Mouse (Mus musculus): Measurements from ENCODE around the gene Mmp15. TPM values are rescaled to one million over a fixed set of nuclear protein-coding genes. Genes with fewer than 3 reads are reported as not detected.

Gene Mmp15
- polyA plus RNA-seq, 1 experiment from 2014 or later = 26.0 TPM

GRCm38 (mm10) chr8:95397201-95397600 is 45.1 kb downstream of the Mmp15 start:
- Histone ChIP-seq H3K27ac (ENCODE audit: low read length) (no peak overlapping the region), H3K9ac (replicated peaks; ENCODE audit: low read depth) (no peak overlapping the region), H3K4me1 (ENCODE audit: insufficient read depth, low read depth, low read length) (peaks cover 5% of the 10 kb centered on the region; the same call in 1 of the 2 replicates), H3K36me3 (ENCODE audit: insufficient read depth, low read length) (no peaks in the 10 kb centered on the region), H3K4me2 (replicated peaks; ENCODE audit: low read depth, low read length) (no peak overlapping the region), H3K9me3 (ENCODE audit: low read length) (no peaks in the 10 kb centered on the region), H3K4me3 (ENCODE audit: low read depth, low read length) (no peak overlapping the region), H3K27me3 (replicated peaks; ENCODE audit: insufficient read depth, low read length) (no peaks in the 10 kb centered on the region)
- no peak for TF ChIP-seq EP300 (IDR thresholded peaks at IDR 0.05)
- no peak for TF ChIP-seq CTCF (IDR thresholded peaks at IDR 0.05)
- ATAC-seq (no peak), DNase-seq (ENCODE audit: low spot score) (no peak)
- WGBS = 58% methylated on average over 5 of the region's 5 CpGs

- no peak overlapping the region for H3K9ac ChIP-seq (replicated peaks; ENCODE audit: low read depth)
- peaks cover 5% of the 10 kb centered on the region; the same call in 1 of the 2 replicates for H3K4me1 ChIP-seq (ENCODE audit: insufficient read depth, low read depth, low read length)
- no peaks in the 10 kb centered on the region for H3K27me3 ChIP-seq (replicated peaks; ENCODE audit: insufficient read depth, low read length)
- no peak overlapping the region for H3K4me3 ChIP-seq (ENCODE audit: low read depth, low read length)
- TF ChIP-seq EP300 (IDR thresholded peaks at IDR 0.05) (no peak), CTCF (IDR thresholded peaks at IDR 0.05) (no peak)
- no peak overlapping the region for H3K27ac ChIP-seq (ENCODE audit: low read length)
- DNase-seq (ENCODE audit: low spot score) = no peak
- no peaks in the 10 kb centered on the region for H3K9me3 ChIP-seq (ENCODE audit: low read length)
- no peaks in the 10 kb centered on the region for H3K36me3 ChIP-seq (ENCODE audit: insufficient read depth, low read length)
- H3K4me2 ChIP-seq (replicated peaks; ENCODE audit: low read depth, low read length) = no peak overlapping the region
- no peak for ATAC-seq
- 85% methylated on average over 9 of the region's 9 CpGs for WGBS
These were observed 47.1 kb downstream of the Mmp15 start for GRCm38 (mm10) chr8:95399131-95399530.

- Histone ChIP-seq H3K9me3 (ENCODE audit: low read length) (no peaks in the 10 kb centered on the region), H3K36me3 (ENCODE audit: insufficient read depth, low read length) (no peaks in the 10 kb centered on the region), H3K27me3 (replicated peaks; ENCODE audit: insufficient read depth, low read length) (no peaks in the 10 kb centered on the region), H3K4me1 (ENCODE audit: insufficient read depth, low read depth, low read length) (no peaks in the 10 kb centered on the region), H3K9ac (replicated peaks; ENCODE audit: low read depth) (no peak overlapping the region), H3K4me2 (replicated peaks; ENCODE audit: low read depth, low read length) (no peak overlapping the region), H3K4me3 (ENCODE audit: low read depth, low read length) (no peak overlapping the region), H3K27ac (ENCODE audit: low read length) (no peak overlapping the region)
- TF ChIP-seq CTCF (IDR thresholded peaks at IDR 0.05) = no peak
- TF ChIP-seq EP300 (IDR thresholded peaks at IDR 0.05) = no peak
- DNase-seq (ENCODE audit: low spot score) = no peak
- 77% methylated on average over 7 of the region's 7 CpGs for WGBS
- no peak for ATAC-seq
These were observed 49.0 kb downstream of the Mmp15 start for GRCm38 (mm10) chr8:95401091-95401490.

- TF ChIP-seq CTCF (IDR thresholded peaks at IDR 0.05) = peak; percentile 41
- peak; percentile 63; the same call in 1 of the 2 replicates for TF ChIP-seq EP300 (IDR thresholded peaks at IDR 0.05)
- Histone ChIP-seq H3K4me1 (ENCODE audit: insufficient read depth, low read depth, low read length) (no peaks in the 10 kb centered on the region), H3K9ac (replicated peaks; ENCODE audit: low read depth) (no peak overlapping the region), H3K36me3 (ENCODE audit: insufficient read depth, low read length) (no peaks in the 10 kb centered on the region), H3K9me3 (ENCODE audit: low read length) (no peaks in the 10 kb centered on the region), H3K4me3 (ENCODE audit: low read depth, low read length) (no peak overlapping the region), H3K4me2 (replicated peaks; ENCODE audit: low read depth, low read length) (no peak overlapping the region), H3K27me3 (replicated peaks; ENCODE audit: insufficient read depth, low read length) (no peaks in the 10 kb centered on the region), H3K27ac (ENCODE audit: low read length) (no peak overlapping the region)
- WGBS = 52% methylated on average over 5 of the region's 5 CpGs
- DNase-seq (ENCODE audit: low spot score) = peak; percentile 69
- peak; percentile 95 for ATAC-seq
These were observed 57.5 kb downstream of the Mmp15 start for GRCm38 (mm10) chr8:95409518-95409917.

GRCm38 (mm10) chr8:95411309-95411972 is 59.4 kb downstream of the Mmp15 start:
- ATAC-seq = peak; percentile 81
- no peaks in the 10 kb centered on the region for H3K9me3 ChIP-seq (ENCODE audit: low read length)

DNA sequence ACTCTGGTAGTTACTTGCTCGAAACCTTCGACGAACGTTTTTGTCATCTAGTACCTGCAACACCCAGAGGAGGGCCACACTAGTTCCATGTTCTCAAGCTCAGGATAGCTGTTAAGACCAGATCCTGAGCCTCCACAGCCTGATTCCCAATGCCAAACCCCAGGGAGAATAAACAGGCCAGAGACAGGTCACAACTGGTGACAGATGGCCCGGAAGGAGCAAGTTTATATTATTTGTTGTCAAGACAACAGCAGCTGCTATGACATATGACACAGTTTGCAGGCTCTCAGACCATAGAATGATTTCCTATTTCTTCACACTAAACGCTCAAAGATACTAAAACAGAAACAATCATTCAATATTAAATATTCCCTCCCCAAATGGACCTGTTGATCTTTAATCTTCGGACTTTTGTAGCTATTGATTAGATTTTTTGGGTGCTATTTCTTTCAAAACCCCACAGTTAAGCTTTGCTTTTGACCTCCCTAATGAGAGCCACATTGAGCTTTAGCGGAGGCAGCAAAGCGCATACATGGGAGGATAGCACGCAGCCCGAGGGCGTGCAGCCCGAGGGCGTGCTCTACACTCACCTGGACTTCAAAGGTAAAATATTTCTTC is 70.2 kb downstream of the Mmp15 start:
- H3K9ac ChIP-seq (replicated peaks; ENCODE audit: low read depth) = no peak overlapping the region
- H3K4me3 ChIP-seq (ENCODE audit: low read depth, low read length) = no peak overlapping the region
- H3K4me1 ChIP-seq (ENCODE audit: insufficient read depth, low read depth, low read length) = peaks cover 10% of the 10 kb centered on the region; the same call in 1 of the 2 replicates
- ATAC-seq = peak; percentile 46
- peak; percentile 54 for DNase-seq (ENCODE audit: low spot score)
- H3K27ac ChIP-seq (ENCODE audit: low read length) = no peak overlapping the region
- no peak overlapping the region for H3K4me2 ChIP-seq (replicated peaks; ENCODE audit: low read depth, low read length)
- TF ChIP-seq EP300 (IDR thresholded peaks at IDR 0.05) (0 out of 2 replicates have a peak, but pooled peaks have one; percentile 36), CTCF (IDR thresholded peaks at IDR 0.05) (0 out of 2 replicates have a peak, but pooled peaks have one; percentile 3)
- WGBS = 85% methylated on average over 14 of the region's 14 CpGs
- no peaks in the 10 kb centered on the region for H3K27me3 ChIP-seq (replicated peaks; ENCODE audit: insufficient read depth, low read length)
- H3K36me3 ChIP-seq (ENCODE audit: insufficient read depth, low read length) = peaks cover 22% of the 10 kb centered on the region; the same call in 1 of the 2 replicates
- H3K9me3 ChIP-seq (ENCODE audit: low read length) = no peaks in the 10 kb centered on the region

More at GRCm38 (mm10) chr8:95411309-95411972, 59.4 kb downstream of the Mmp15 start:
- Histone ChIP-seq H3K36me3 (ENCODE audit: insufficient read depth, low read length) (no peaks in the 10 kb centered on the region), H3K27ac (ENCODE audit: low read length) (no peak overlapping the region; the same call in 1 of the 2 replicates), H3K4me2 (replicated peaks; ENCODE audit: low read depth, low read length) (no peak overlapping the region), H3K27me3 (replicated peaks; ENCODE audit: insufficient read depth, low read length) (no peaks in the 10 kb centered on the region), H3K4me3 (ENCODE audit: low read depth, low read length) (no peak overlapping the region), H3K9ac (replicated peaks; ENCODE audit: low read depth) (no peak overlapping the region), H3K4me1 (ENCODE audit: insufficient read depth, low read depth, low read length) (no peaks in the 10 kb centered on the region)
- 30% methylated on average over 10 of the region's 10 CpGs for WGBS
- peak; percentile 53 for DNase-seq (ENCODE audit: low spot score)
- no peak for TF ChIP-seq EP300 (IDR thresholded peaks at IDR 0.05)

Other genes with a start within 250 kb of the Mmp15 start
- 23.7 and 32.4 TPM in 2 replicates for gene Kifc3, start 149.5 kb upstream of the Mmp15 start, polyA plus RNA-seq (2015; fragmentation: Nextera tagmentation; extraction: Ambion mirVana)
- gene Cngb1, start 45.7 kb upstream of the Mmp15 start, polyA plus RNA-seq (2015; fragmentation: Nextera tagmentation; extraction: Ambion mirVana) = 3.3 and 4.0 TPM in 2 replicates
- 1.3 and 2.1 TPM in 2 replicates for gene Tepp, start 41.7 kb upstream of the Mmp15 start, polyA plus RNA-seq (2015; fragmentation: Nextera tagmentation; extraction: Ambion mirVana)
- 5.9 and 6.0 TPM in 2 replicates for gene Zfp319, start 20.3 kb upstream of the Mmp15 start, polyA plus RNA-seq (2015; fragmentation: Nextera tagmentation; extraction: Ambion mirVana)
- 33.8 and 39.2 TPM in 2 replicates for gene Usb1, start 20.0 kb upstream of the Mmp15 start, polyA plus RNA-seq (2015; fragmentation: Nextera tagmentation; extraction: Ambion mirVana)
- 126 and 138 TPM in 2 replicates for gene Cfap20, start 82.6 kb downstream of the Mmp15 start, polyA plus RNA-seq (2015; fragmentation: Nextera tagmentation; extraction: Ambion mirVana)
- gene Csnk2a2, start 137.8 kb downstream of the Mmp15 start, polyA plus RNA-seq (2015; fragmentation: Nextera tagmentation; extraction: Ambion mirVana) = 8.3 and 9.8 TPM in 2 replicates
- gene Ccdc113, start 181.8 kb downstream of the Mmp15 start, polyA plus RNA-seq (2015; fragmentation: Nextera tagmentation; extraction: Ambion mirVana) = 13.1 and 18.1 TPM in 2 replicates
- not detected in 2 replicates for gene Prss54, start 224.1 kb downstream of the Mmp15 start, polyA plus RNA-seq (2015; fragmentation: Nextera tagmentation; extraction: Ambion mirVana)

Measured in lung, postnatal 0 days (tissue).